ENCODE assay signal across 13 mouse cellular contexts in genomic region chr2:14342309-14342839, GRCm38 (mm10). TPM values are rescaled to one million over a fixed set of nuclear protein-coding genes. Genes with fewer than 3 reads are reported as not detected.
DNase-seq lines count a peak whose midpoint lies in the region; ATAC-seq and TF ChIP-seq lines count a peak whose summit lies in the region.
"Had no signal": no experiment of that assay in that cellular context is flagged by ENCODE, and none has a peak within 500 bp of the region (broad histone marks: within the 10 kb centered on the region; RNA-seq: fewer than 3 reads in every experiment).

No protein-coding gene starts in this region.

- H3K36me3 ChIP-seq in heart, embryonic 15.5 days = no peaks in the 10 kb centered on the region
- no peaks in the 10 kb centered on the region for H3K36me3 ChIP-seq in lung, embryonic 14.5 days (ENCODE audit: insufficient read depth)
- H3K36me3 ChIP-seq in stomach, postnatal 0 days (ENCODE audit: control insufficient read depth, insufficient read depth, low read length) = no peaks in the 10 kb centered on the region
- H3K36me3 ChIP-seq: liver, embryonic 12.5 days had no signal

- TF ChIP-seq POLR2A in lung, adult 2 months (IDR thresholded peaks at IDR 0.05; ENCODE audit: borderline replicate concordance, extremely low read depth, low read depth, low read length) = no peak

- H3K9me3 ChIP-seq in heart, embryonic 15.5 days (replicated peaks) = no peaks in the 10 kb centered on the region
- no peaks in the 10 kb centered on the region for H3K9me3 ChIP-seq in lung, embryonic 14.5 days (ENCODE audit: low read depth, low read length)
- no peaks in the 10 kb centered on the region for H3K9me3 ChIP-seq in stomach, postnatal 0 days (ENCODE audit: control insufficient read depth, low read length)
- H3K9me3 ChIP-seq: liver, embryonic 12.5 days had no signal

- no peak for TF ChIP-seq EP300 in stomach, postnatal 0 days (optimal IDR thresholded peaks at IDR 0.05)

- H3K4me3 ChIP-seq in heart, embryonic 15.5 days = no peak overlapping the region
- H3K4me3 ChIP-seq in lung, adult 2 months (replicated peaks; ENCODE audit: extremely low read depth, low read depth, low read length) = no peak overlapping the region
- no peak overlapping the region for H3K4me3 ChIP-seq in lung, embryonic 14.5 days (ENCODE audit: low read depth, low read length)
- H3K4me3 ChIP-seq in stomach, postnatal 0 days (ENCODE audit: low read depth, low read length) = no peak overlapping the region
- H3K4me3 ChIP-seq: erythroblast, embryonic 14.5 days; liver, embryonic 12.5 days had no signal

- no peaks in the 10 kb centered on the region for H3K27me3 ChIP-seq in heart, embryonic 15.5 days
- H3K27me3 ChIP-seq in lung, embryonic 14.5 days (ENCODE audit: insufficient read depth, low read length) = no peaks in the 10 kb centered on the region
- H3K27me3 ChIP-seq in stomach, postnatal 0 days (ENCODE audit: control insufficient read depth, insufficient read depth, low read length) = no peaks in the 10 kb centered on the region
- H3K27me3 ChIP-seq: liver, embryonic 12.5 days had no signal

- no peak overlapping the region for H3K9ac ChIP-seq in heart, embryonic 15.5 days
- H3K9ac ChIP-seq in lung, embryonic 14.5 days = no peak overlapping the region
- no peak overlapping the region for H3K9ac ChIP-seq in stomach, postnatal 0 days (ENCODE audit: low read length)
- H3K9ac ChIP-seq: liver, embryonic 12.5 days had no signal

- no peak for TF ChIP-seq CTCF in lung, adult 2 months (IDR thresholded peaks at IDR 0.05; ENCODE audit: insufficient read depth, low read length)
- no peak for TF ChIP-seq CTCF in lung, embryonic 14.5 days (IDR thresholded peaks at IDR 0.05; ENCODE audit: low read depth)
- TF ChIP-seq CTCF in stomach, postnatal 0 days (IDR thresholded peaks at IDR 0.05; ENCODE audit: low read depth) = no peak

- ATAC-seq in heart, embryonic 15.5 days (replicated peaks; ENCODE audit: insufficient number of reproducible peaks, insufficient read depth, low FRiP score, low read depth) = no peak
- peak; percentile 47; the same call in 1 of the 2 replicates for ATAC-seq in lung, embryonic 14.5 days (ENCODE audit: insufficient read depth)
- no peak for ATAC-seq in stomach, postnatal 0 days (ENCODE audit: low FRiP score, low TSS enrichment)
- ATAC-seq: liver, embryonic 12.5 days had no signal

- 79% methylated on average over 8 of the region's 8 CpGs for WGBS in heart, embryonic 15.5 days
- 62% methylated on average over 8 of the region's 8 CpGs for WGBS in lung, adult 2 months
- 66% methylated on average over 8 of the region's 8 CpGs for WGBS in lung, embryonic 14.5 days
- 68% methylated on average over 8 of the region's 8 CpGs for WGBS in stomach, postnatal 0 days

- DNase-seq in heart, adult 8-10 months (ENCODE audit: low spot score) = no peak
- DNase-seq in lung, adult 2 months = peak; percentile 9
- no peak for DNase-seq in lung, postnatal 14 days
- peak; percentile 61 for DNase-seq in lung, embryonic 14.5 days
- DNase-seq in stomach, postnatal 0 days (ENCODE audit: low spot score) = no peak
- no peak for DNase-seq in liver
- no peak for DNase-seq in spleen, postnatal 4 days (ENCODE audit: low spot score in 2 of 2)
- DNase-seq: thymus, postnatal 25 days had no signal

- H3K4me1 ChIP-seq in heart, embryonic 15.5 days (replicated peaks) = peaks cover 4% of the 10 kb centered on the region; the same call in 1 of the 2 replicates
- no peaks in the 10 kb centered on the region for H3K4me1 ChIP-seq in lung, adult 2 months (ENCODE audit: control insufficient read depth, insufficient read depth, low read length)
- no peaks in the 10 kb centered on the region for H3K4me1 ChIP-seq in lung, embryonic 14.5 days (ENCODE audit: insufficient read depth)
- no peaks in the 10 kb centered on the region for H3K4me1 ChIP-seq in stomach, postnatal 0 days (replicated peaks; ENCODE audit: control insufficient read depth, insufficient read depth)
- H3K4me1 ChIP-seq: liver, embryonic 12.5 days had no signal

- peak overlapping the region; percentile 7; the same call in 1 of the 2 replicates for H3K27ac ChIP-seq in heart, embryonic 15.5 days
- H3K27ac ChIP-seq in lung, embryonic 14.5 days (ENCODE audit: low read depth) = peak overlapping the region; percentile 88
- H3K27ac ChIP-seq in stomach, postnatal 0 days (replicated peaks) = peak overlapping the region; percentile 53
- H3K27ac ChIP-seq: liver, embryonic 12.5 days had no signal

- peak overlapping the region; percentile 5; the same call in 1 of the 2 replicates for H3K4me2 ChIP-seq in heart, embryonic 15.5 days
- peak overlapping the region; percentile 40 for H3K4me2 ChIP-seq in lung, embryonic 14.5 days
- peak overlapping the region; percentile 34; the same call in 1 of the 2 replicates for H3K4me2 ChIP-seq in stomach, postnatal 0 days (replicated peaks; ENCODE audit: low read depth)
- H3K4me2 ChIP-seq: liver, embryonic 12.5 days had no signal

RNA-seq across cellular contexts. Expression of gene Slc39a12, which starts 45.7 kb away (rescaled TPM):
- not detected in 2 replicates for polyA plus RNA-seq in heart, embryonic 15.5 days (2015; fragmentation: Nextera tagmentation; extraction: Ambion mirVana)
- not detected for total RNA-seq in heart, adult 8-10 months (2022)
- 0.12 and 0.22 TPM in 2 replicates for polyA plus RNA-seq in lung, adult 2 months (2012; rRNA removed)
- polyA plus RNA-seq in lung, embryonic 14.5 days (2014; fragmentation: Nextera tagmentation; extraction: Ambion mirVana) = 0.09 and 0.11 TPM in 2 replicates
- 0.06 and 0.10 TPM in 2 replicates for polyA plus RNA-seq in stomach, postnatal 0 days (2015; fragmentation: Nextera tagmentation; extraction: Ambion mirVana)
- total RNA-seq: heart, adult 18-20 months had no signal
- polyA plus RNA-seq: adrenal gland, adult 2 months; erythroblast, embryonic 14.5 days; liver, embryonic 12.5 days had no signal

Comparison
In these comparisons a context has a peak if more than half of its experiments do, and no peak if none do; other contexts are left out.
1. DNase-seq: peak in lung, adult 2 months (single experiment) and lung, embryonic 14.5 days (single experiment); none in heart, adult 8-10 months (single experiment), lung, postnatal 14 days (single experiment), stomach, postnatal 0 days (single experiment), liver (single experiment) and spleen, postnatal 4 days (0 of 2).
2. H3K27ac ChIP-seq: peak in every context shown above with its lines; median percentile 88 in lung, embryonic 14.5 days; 53 in stomach, postnatal 0 days; 7 in heart, embryonic 15.5 days.
3. Peak in every context shown above with its lines, with median percentiles within 50 percentile points of each other: H3K4me2 ChIP-seq.